Mouse (Mus musculus) liver, adult 2 months (tissue): Measurements from ENCODE around the gene Lrrc17. TPM values are rescaled to one million over a fixed set of nuclear protein-coding genes. Genes with fewer than 3 reads are reported as not detected.
A peak's percentile ranks its signal among the peaks of the same experiment; 100 is the strongest.

Experiments used
- DNase-seq: peaks from one replicate; pipeline ENCODE4 v3.0.0-alpha.2; 2011; ENCODE audit warnings: low read depth, low spot score; ENCODE audit errors: extremely low read depth
- H3K27ac ChIP-seq: fragments of 200-500 bp; replicated peaks from 2 replicates; pipeline ENCODE4 v1.5.1; 2012; ENCODE audit warnings: low read depth, mild to moderate bottlenecking, control low read depth, inconsistent platforms, low read length; ENCODE audit not compliant: insufficient read depth
- H3K27me3 ChIP-seq: fragments of 200-500 bp; 2 replicates; pipeline ENCODE4 v1.6.1; 2012; ENCODE audit warnings: mild to moderate bottlenecking, moderate library complexity, low read length, inconsistent platforms; ENCODE audit not compliant: control insufficient read depth, insufficient read depth
- H3K36me3 ChIP-seq: fragments of 200-500 bp; 2 replicates; pipeline ENCODE4 v1.6.1; 2012; ENCODE audit warnings: low read length, inconsistent platforms; ENCODE audit not compliant: control insufficient read depth, insufficient read depth
- H3K4me1 ChIP-seq: fragments of 200-500 bp; 2 replicates; pipeline ENCODE4 v1.6.1; 2011; ENCODE audit warnings: low read length; ENCODE audit not compliant: control insufficient read depth, insufficient read depth
- H3K4me3 ChIP-seq: fragments of 200-500 bp; 2 replicates; pipeline ENCODE4 v1.5.1; 2011; ENCODE audit warnings: low read depth, mild to moderate bottlenecking, control low read depth, low read length, moderate library complexity; ENCODE audit not compliant: insufficient read depth
- H3K79me2 ChIP-seq: fragments of 200-500 bp; 2 replicates; pipeline ENCODE4 v1.6.1; 2012; ENCODE audit warnings: inconsistent platforms, mild to moderate bottlenecking, low read length, moderate library complexity; ENCODE audit not compliant: control insufficient read depth, insufficient read depth
- H3K9ac ChIP-seq: fragments of 200-500 bp; 2 replicates; pipeline ENCODE4 v1.6.1; 2012; ENCODE audit warnings: low read depth, mild to moderate bottlenecking, control low read depth, inconsistent platforms, low read length
- CTCF ChIP-seq: fragments of 200-500 bp; IDR thresholded peaks from 2 replicates; pipeline ENCODE4 v1.5.1; 2011; ENCODE audit warnings: low read depth, low read length, control low read depth
- POLR2A ChIP-seq: fragments of 200-500 bp; IDR thresholded peaks from 2 replicates; pipeline ENCODE4 v1.6.1; 2011; ENCODE audit warnings: low read length, control low read depth; ENCODE audit not compliant: insufficient read depth; ENCODE audit errors: extremely low read depth
- WGBS: fragments of 180-500 bp; shearing (Covaris S2); methylation state at CpG from one replicate; pipeline ENCODE4 v1.1.7; 2018; 5-methylcytosine and 5-hydroxymethylcytosine counted together
- polyA plus RNA-seq: library from polyadenylated mRNA; depleted of rRNA; stranded (reverse); fragments of >200 nt; gene quantifications from 2 replicates; pipeline ENCODE4 v1.2.3, GENCODE M21; 2012
- total RNA-seq: library from RNA; depleted of rRNA; stranded (reverse); fragments of >200 nt; gene quantifications from 2 replicates; pipeline ENCODE4 v1.2.3, GENCODE M21; 2014

Gene Lrrc17
- total and polyA plus RNA-seq, 2 experiments = 0.10 to 0.37 TPM

GRCm38 (mm10) chr5:21563936-21564335, 20.6 kb downstream of the Lrrc17 start:
- H3K36me3 ChIP-seq = no peaks in the 10 kb centered on the region
- H3K4me3 ChIP-seq = no peak overlapping the region
- no peak overlapping the region for H3K9ac ChIP-seq
- DNase-seq = peak; percentile 34
- no peaks in the 10 kb centered on the region for H3K79me2 ChIP-seq
- H3K4me1 ChIP-seq = no peaks in the 10 kb centered on the region
- H3K27ac ChIP-seq = no peak overlapping the region; the same call in 1 of the 2 replicates
- H3K27me3 ChIP-seq = no peaks in the 10 kb centered on the region
- WGBS = 84% methylated on average over 2 of the region's 2 CpGs
- TF ChIP-seq CTCF (no peak), POLR2A (no peak)

- H3K79me2 ChIP-seq = no peaks in the 10 kb centered on the region
- 89% methylated on average over 9 of the region's 9 CpGs for WGBS
- no peaks in the 10 kb centered on the region for H3K4me1 ChIP-seq
- H3K9ac ChIP-seq = no peak overlapping the region
- no peaks in the 10 kb centered on the region for H3K27me3 ChIP-seq
- H3K27ac ChIP-seq = no peak overlapping the region
- H3K4me3 ChIP-seq = no peak overlapping the region
- H3K36me3 ChIP-seq = no peaks in the 10 kb centered on the region
- DNase-seq = no peak
- TF ChIP-seq CTCF (no peak), POLR2A (no peak)
These were observed 22.2 kb downstream of the Lrrc17 start for GRCm38 (mm10) chr5:21565392-21566065.

GRCm38 (mm10) chr5:21567784-21568183, 24.4 kb downstream of the Lrrc17 start:
- DNase-seq = no peak
- no peak for TF ChIP-seq CTCF
- TF ChIP-seq POLR2A = no peak
- Histone ChIP-seq H3K79me2 (no peaks in the 10 kb centered on the region), H3K4me1 (no peaks in the 10 kb centered on the region), H3K9ac (no peak overlapping the region), H3K4me3 (no peak overlapping the region), H3K27ac (no peak overlapping the region), H3K36me3 (no peaks in the 10 kb centered on the region), H3K27me3 (no peaks in the 10 kb centered on the region)
- 77% methylated on average over 1 of the region's 1 CpGs for WGBS

GRCm38 (mm10) chr5:21572764-21573416, 29.5 kb downstream of the Lrrc17 start:
- Histone ChIP-seq H3K27me3 (no peaks in the 10 kb centered on the region), H3K4me3 (no peak overlapping the region), H3K36me3 (no peaks in the 10 kb centered on the region), H3K27ac (no peak overlapping the region), H3K9ac (no peak overlapping the region), H3K79me2 (no peaks in the 10 kb centered on the region), H3K4me1 (no peaks in the 10 kb centered on the region)
- 74% methylated on average over 3 of the region's 3 CpGs for WGBS
- no peak for DNase-seq
- TF ChIP-seq CTCF (no peak), POLR2A (no peak)

GRCm38 (mm10) chr5:21574386-21575209, 31.2 kb downstream of the Lrrc17 start:
- no peak for DNase-seq
- no peak overlapping the region for H3K4me3 ChIP-seq
- H3K4me1 ChIP-seq = no peaks in the 10 kb centered on the region
- H3K9ac ChIP-seq = no peak overlapping the region
- no peaks in the 10 kb centered on the region for H3K27me3 ChIP-seq
- no peak overlapping the region for H3K27ac ChIP-seq
- no peak for TF ChIP-seq POLR2A
- no peak for TF ChIP-seq CTCF
- WGBS = 85% methylated on average over 21 of the region's 21 CpGs
- H3K36me3 ChIP-seq = no peaks in the 10 kb centered on the region
- no peaks in the 10 kb centered on the region for H3K79me2 ChIP-seq
